ENCODE assay signal across 24 mouse cellular contexts in the genomic region with DNA sequence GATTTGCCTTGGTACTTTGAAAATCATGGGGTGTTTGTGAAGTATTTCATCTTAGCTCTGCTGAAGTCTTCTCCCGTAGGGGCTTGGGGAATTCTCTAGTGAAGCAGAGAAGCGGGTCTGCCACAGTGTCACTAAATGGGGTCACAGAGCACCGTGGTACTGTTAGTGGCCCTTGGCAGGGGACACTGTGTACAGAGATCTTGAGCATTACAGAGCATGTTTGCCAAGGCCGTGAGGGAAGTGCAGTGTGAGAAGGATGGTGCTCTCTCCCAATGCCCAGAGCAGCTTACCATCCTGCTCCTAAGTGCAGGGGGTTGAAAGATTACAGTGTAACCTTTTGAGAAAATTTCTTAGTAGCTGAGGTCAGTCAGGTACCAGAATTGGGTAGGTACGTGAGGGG. TPM values are rescaled to one million over a fixed set of nuclear protein-coding genes. Genes with fewer than 3 reads are reported as not detected.
DNase-seq lines count a peak whose midpoint lies in the region; ATAC-seq and TF ChIP-seq lines count a peak whose summit lies in the region.
"Had no signal": no experiment of that assay in that cellular context is flagged by ENCODE, and none has a peak within 500 bp of the region (broad histone marks: within the 10 kb centered on the region; RNA-seq: fewer than 3 reads in every experiment).

No protein-coding gene starts in this region.

- H3K36me3 ChIP-seq in intestine, embryonic 14.5 days (ENCODE audit: control insufficient read depth, insufficient read depth, low read length): no peaks in the 10 kb centered on the region
- H3K36me3 ChIP-seq in intestine, embryonic 15.5 days: no peaks in the 10 kb centered on the region
- H3K36me3 ChIP-seq: embryonic facial prominence, embryonic 10.5 days; forebrain, embryonic 12.5 days; hindbrain, embryonic 12.5 days; hindbrain, embryonic 15.5 days had no signal

- H3K4me1 ChIP-seq in intestine, embryonic 14.5 days (replicated peaks; ENCODE audit: control insufficient read depth, insufficient read depth, low read length): no peaks in the 10 kb centered on the region
- H3K4me1 ChIP-seq in intestine, embryonic 15.5 days (replicated peaks): no peaks in the 10 kb centered on the region
- H3K4me1 ChIP-seq: embryonic facial prominence, embryonic 10.5 days; embryonic facial prominence, embryonic 13.5 days; forebrain, embryonic 12.5 days; forebrain, embryonic 15.5 days; hindbrain, embryonic 12.5 days; hindbrain, embryonic 15.5 days had no signal

- no peak overlapping the region for H3K4me3 ChIP-seq in intestine, embryonic 14.5 days (ENCODE audit: low read depth, low read length)
- no peak overlapping the region for H3K4me3 ChIP-seq in intestine, embryonic 15.5 days (replicated peaks)
- H3K4me3 ChIP-seq in layer of hippocampus, adult 2 months: no peak overlapping the region
- H3K4me3 ChIP-seq: embryonic facial prominence, embryonic 10.5 days; embryonic facial prominence, embryonic 13.5 days; erythroblast, embryonic 14.5 days; forebrain, embryonic 12.5 days; forebrain, embryonic 15.5 days; hindbrain, embryonic 12.5 days; hindbrain, embryonic 15.5 days had no signal

- no peak overlapping the region for H3K9ac ChIP-seq in intestine, embryonic 14.5 days (ENCODE audit: low read length)
- no peak overlapping the region for H3K9ac ChIP-seq in intestine, embryonic 15.5 days
- H3K9ac ChIP-seq: embryonic facial prominence, embryonic 13.5 days; forebrain, embryonic 12.5 days; forebrain, embryonic 15.5 days; hindbrain, embryonic 12.5 days; hindbrain, embryonic 15.5 days had no signal

- no peak for TF ChIP-seq CTCF in layer of hippocampus, adult 2 months (conservative IDR thresholded peaks at IDR 0.05)

- peak; percentile 13 for DNase-seq in adrenal gland, postnatal 10 days
- DNase-seq in adrenal gland, postnatal 14 days: no peak
- peak; percentile 45 for DNase-seq in intestine, embryonic 14.5 days (ENCODE audit: low spot score)
- no peak for DNase-seq in layer of hippocampus, adult 2 months (ENCODE audit: low spot score in 2 of 2)
- DNase-seq in layer of hippocampus, postnatal 25 days (ENCODE audit: extremely low spot score in 1 of 2, low spot score in 1 of 2): no peak
- peak; percentile 70 for DNase-seq in adipocyte (ENCODE audit: low spot score)
- no peak for DNase-seq in lung, adult 18-20 months
- DNase-seq: adrenal gland, postnatal 25 days; cerebellum, adult 18-20 months; cerebellum, adult 9-11 months; embryo, embryonic 11 days; gastrocnemius, postnatal 14 days; heart, adult 11 months had no signal

- H3K4me2 ChIP-seq in intestine, embryonic 14.5 days (ENCODE audit: low read length): no peak overlapping the region
- no peak overlapping the region for H3K4me2 ChIP-seq in intestine, embryonic 15.5 days (replicated peaks)
- H3K4me2 ChIP-seq: embryonic facial prominence, embryonic 13.5 days; forebrain, embryonic 12.5 days; forebrain, embryonic 15.5 days; heart, embryonic 11.5 days; hindbrain, embryonic 12.5 days; hindbrain, embryonic 15.5 days had no signal

- ATAC-seq in intestine, embryonic 14.5 days (replicated peaks; ENCODE audit: low FRiP score, low TSS enrichment, low read depth): no peak
- ATAC-seq in intestine, embryonic 15.5 days: no peak
- ATAC-seq: activated CD4-positive, CD25-positive, alpha-beta regulatory T cell, adult 4 months; forebrain, embryonic 15.5 days; intestine, embryonic 16.5 days had no signal

- no peaks in the 10 kb centered on the region for H3K27me3 ChIP-seq in intestine, embryonic 14.5 days (replicated peaks; ENCODE audit: control insufficient read depth, insufficient read depth, low read length)
- no peaks in the 10 kb centered on the region for H3K27me3 ChIP-seq in intestine, embryonic 15.5 days (replicated peaks)
- H3K27me3 ChIP-seq: embryonic facial prominence, embryonic 13.5 days; forebrain, embryonic 12.5 days; forebrain, embryonic 15.5 days; hindbrain, embryonic 12.5 days; hindbrain, embryonic 15.5 days had no signal

- H3K9me3 ChIP-seq in intestine, embryonic 14.5 days (ENCODE audit: control insufficient read depth, low read length): no peaks in the 10 kb centered on the region
- no peaks in the 10 kb centered on the region for H3K9me3 ChIP-seq in intestine, embryonic 15.5 days
- H3K9me3 ChIP-seq: forebrain, embryonic 12.5 days; forebrain, embryonic 15.5 days; hindbrain, embryonic 12.5 days; hindbrain, embryonic 15.5 days had no signal

- H3K27ac ChIP-seq in intestine, embryonic 14.5 days (ENCODE audit: low read depth): no peak overlapping the region
- H3K27ac ChIP-seq in intestine, embryonic 15.5 days: no peak overlapping the region
- peak overlapping the region; percentile 25; the same call in 1 of the 2 replicates for H3K27ac ChIP-seq in layer of hippocampus, adult 2 months
- H3K27ac ChIP-seq: embryonic facial prominence, embryonic 10.5 days; embryonic facial prominence, embryonic 13.5 days; forebrain, embryonic 12.5 days; forebrain, embryonic 15.5 days; hindbrain, embryonic 12.5 days; hindbrain, embryonic 15.5 days had no signal

- 77% methylated on average over 5 of the region's 5 CpGs for WGBS in intestine, embryonic 14.5 days
- 82% methylated on average over 5 of the region's 5 CpGs for WGBS in intestine, embryonic 15.5 days

RNA-seq across cellular contexts. Expression of a gene that starts 8.5 kb away (rescaled TPM):
- total RNA-seq in adrenal gland, postnatal 10 days (2021): 10 to 100 TPM; 37.7 to 46.2 TPM
- total RNA-seq in adrenal gland, postnatal 14 days (2021): 33.9 and 39.1 TPM in 2 replicates
- polyA plus RNA-seq in intestine, embryonic 14.5 days (2014; fragmentation: Nextera tagmentation; extraction: Ambion mirVana): 20.2 and 21.2 TPM in 2 replicates
- polyA plus RNA-seq in intestine, embryonic 15.5 days (2015; fragmentation: Nextera tagmentation; extraction: Ambion mirVana): 16.8 and 17.0 TPM in 2 replicates
- 10 to 100 TPM; 22.5 to 23.9 TPM for total RNA-seq in layer of hippocampus, adult 2 months (2021)
- total RNA-seq in layer of hippocampus, postnatal 25 days (2021): 10 to 100 TPM; 27.3 to 30.6 TPM

Comparison
In these comparisons a context has a peak if more than half of its experiments do, and no peak if none do; other contexts are left out.
1. DNase-seq: peak in adrenal gland, postnatal 10 days (single experiment), intestine, embryonic 14.5 days (single experiment) and adipocyte (single experiment); none in adrenal gland, postnatal 14 days (single experiment), layer of hippocampus, adult 2 months (0 of 2), layer of hippocampus, postnatal 25 days (0 of 2) and lung, adult 18-20 months (0 of 2).